Mouse (Mus musculus) 3134 (cell line): ENCODE results near the gene Papolg.
"Not testable (repeated sequence)": the region's sequence is repeated elsewhere in the genome, so short reads cannot be mapped to it uniquely, and the experiment has no call there.

Source experiments
- DNase-seq: peaks from one replicate; pipeline ENCODE4 v3.0.0-alpha.2; 2011; ENCODE audit warnings: low spot score; ENCODE audit not compliant: insufficient read length; ENCODE audit errors: extremely low read depth

Papolg gene

GRCm38 (mm10) chr11:23895060-23895426, at the start of gene Papolg:
Gene Papolg, minus strand, starts transcription at chr11:23895253.
- DNase-seq: peak; percentile 96

DNA sequence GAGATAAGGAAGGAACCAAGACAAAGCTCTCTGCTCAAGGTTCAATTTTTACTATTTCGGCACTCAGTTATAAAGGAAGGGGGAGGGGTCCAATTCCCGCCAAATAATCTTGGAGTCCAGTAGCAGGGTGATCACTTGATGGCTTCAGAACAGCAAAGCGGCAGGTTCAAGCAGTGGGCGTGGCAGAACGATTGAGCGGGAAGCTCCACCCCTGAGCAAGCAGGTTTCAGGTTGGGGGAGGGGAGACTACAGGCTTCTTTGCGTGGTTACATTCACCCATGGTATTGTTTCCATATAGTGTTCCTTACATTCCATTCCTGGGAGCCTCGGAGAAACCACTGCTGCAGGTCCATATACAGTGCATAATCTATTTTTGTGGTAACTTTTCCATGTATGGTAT, 33.1 kb upstream of the Papolg start:
- DNase-seq: not testable (repeated sequence)

GRCm38 (mm10) chr11:23927643-23928042, 32.6 kb upstream of the Papolg start:
- DNase-seq: no peak

- DNase-seq: peak; percentile 63
These were observed 18.8 kb upstream of the Papolg start for GRCm38 (mm10) chr11:23913824-23914223.

GRCm38 (mm10) chr11:23903909-23904308, 8.9 kb upstream of the Papolg start:
- DNase-seq: no peak

DNA sequence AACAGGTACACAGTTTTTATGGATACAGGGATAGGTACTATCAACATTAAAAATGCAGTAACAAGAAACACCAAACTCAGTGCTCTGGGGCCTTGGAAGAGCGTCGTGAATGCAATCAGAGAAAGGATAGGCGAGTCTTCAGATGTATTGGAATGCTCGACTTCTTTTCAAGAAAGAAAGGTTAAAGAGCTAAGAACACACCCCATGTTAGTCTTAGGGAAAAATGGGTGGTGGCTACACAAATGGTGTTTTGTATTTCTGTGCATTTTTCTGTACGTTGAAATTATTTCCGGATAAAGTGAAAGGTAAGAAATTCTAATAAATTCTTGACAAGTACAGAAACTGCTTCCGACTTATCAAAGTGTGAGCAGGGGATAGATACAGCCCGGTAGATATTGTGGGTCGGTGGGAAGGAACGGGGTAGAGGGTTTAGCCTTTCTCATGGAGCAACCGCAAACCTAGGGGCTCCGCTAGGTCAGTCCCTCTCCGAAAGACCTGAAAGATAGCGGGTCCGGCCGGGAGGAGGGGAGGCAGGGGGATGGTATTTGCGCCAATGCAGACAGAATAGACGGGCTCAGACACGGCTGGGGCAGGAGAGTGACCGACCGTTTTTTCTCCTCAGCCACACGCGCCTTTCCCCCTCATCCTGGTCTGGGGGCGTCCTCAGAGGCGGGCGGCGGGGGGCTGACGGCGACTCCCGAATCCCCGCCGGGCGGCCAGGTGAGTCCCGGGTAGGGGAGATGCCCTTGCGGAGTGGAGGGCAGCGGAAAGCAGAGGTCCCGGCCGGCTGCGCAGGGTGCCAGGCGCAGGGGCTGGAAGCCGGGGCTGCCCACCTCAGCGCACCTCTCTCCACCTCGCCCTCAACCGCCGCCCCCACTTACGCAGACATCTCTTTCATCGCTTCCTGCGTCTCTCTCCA, 653 bp downstream of the Papolg start:
- no peak for DNase-seq

- DNase-seq: no peak
These were observed 1.5 kb downstream of the Papolg start for GRCm38 (mm10) chr11:23893556-23893955.

GRCm38 (mm10) chr11:23864326-23864725, 30.7 kb downstream of the Papolg start:
- DNase-seq: no peak

DNA sequence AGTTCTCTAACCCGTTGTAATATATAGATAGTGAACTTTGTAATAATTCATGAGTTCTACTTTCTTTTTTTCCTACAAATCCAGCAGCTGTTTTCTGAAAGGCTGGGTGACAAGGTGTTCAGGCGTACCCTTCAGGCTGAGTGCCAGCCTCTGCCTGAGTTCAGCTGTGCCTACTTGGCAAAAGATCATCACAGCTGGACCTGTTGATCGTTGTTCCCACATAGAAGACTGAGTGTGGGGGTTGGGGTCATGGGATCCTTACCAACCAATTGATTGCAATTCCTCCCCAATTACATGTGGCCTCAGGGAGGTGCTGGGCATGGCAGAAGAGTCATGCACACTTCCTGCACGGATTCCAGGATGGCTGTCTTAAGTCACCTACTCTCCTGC, 38.3 kb downstream of the Papolg start:
- no peak for DNase-seq

- no peak for DNase-seq
These were observed 38.9 kb downstream of the Papolg start for GRCm38 (mm10) chr11:23856054-23856722.

GRCm38 (mm10) chr11:23855182-23855802, 39.8 kb downstream of the Papolg start:
- DNase-seq: peak; percentile 21

GRCm38 (mm10) chr11:23853306-23853705, 41.7 kb downstream of the Papolg start:
- DNase-seq: no peak

DNA sequence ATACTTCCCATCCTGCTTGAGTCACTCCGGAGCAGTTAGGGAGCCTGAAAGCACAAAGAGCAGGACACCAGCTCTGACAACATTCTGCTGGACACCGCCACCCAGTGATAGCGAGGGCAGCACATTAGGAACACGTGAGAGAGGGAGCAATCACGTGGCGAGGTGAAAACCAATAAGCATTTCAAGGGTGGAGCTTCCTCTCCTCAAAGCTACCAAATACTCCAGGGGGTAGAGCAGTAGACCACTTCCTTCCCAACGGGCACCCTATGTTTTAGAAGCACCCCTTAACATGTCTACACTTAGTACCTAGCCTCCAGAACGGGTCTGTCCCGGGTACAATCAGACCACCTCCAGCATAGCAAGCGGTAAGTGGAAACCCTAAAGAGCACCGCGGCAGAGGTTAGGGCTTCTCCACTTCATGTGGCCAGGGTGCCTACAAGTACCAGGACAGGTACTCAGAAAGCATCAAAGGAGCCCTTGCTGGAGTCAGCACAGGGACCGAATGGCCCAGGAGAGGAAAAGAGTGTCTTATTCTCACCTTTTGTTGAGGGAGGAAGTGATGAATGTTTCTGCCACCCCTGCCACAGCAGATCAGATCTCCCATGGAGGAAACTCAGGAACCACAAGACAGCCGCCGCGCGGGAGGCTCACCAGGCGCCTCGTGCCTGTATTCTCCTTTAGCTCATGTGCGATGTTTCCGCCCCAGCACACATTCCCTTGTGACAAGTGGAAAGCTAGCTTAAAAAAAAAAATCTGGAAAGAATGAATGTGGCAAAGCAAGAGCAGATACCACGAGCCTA, 48.8 kb downstream of the Papolg start:
- DNase-seq: no peak

- DNase-seq: no peak
These were observed 71.8 kb downstream of the Papolg start for GRCm38 (mm10) chr11:23823244-23823643.

GRCm38 (mm10) chr11:23821652-23822051, 73.4 kb downstream of the Papolg start:
- DNase-seq: no peak

GRCm38 (mm10) chr11:23820977-23821376, 74.1 kb downstream of the Papolg start:
- no peak for DNase-seq

DNA sequence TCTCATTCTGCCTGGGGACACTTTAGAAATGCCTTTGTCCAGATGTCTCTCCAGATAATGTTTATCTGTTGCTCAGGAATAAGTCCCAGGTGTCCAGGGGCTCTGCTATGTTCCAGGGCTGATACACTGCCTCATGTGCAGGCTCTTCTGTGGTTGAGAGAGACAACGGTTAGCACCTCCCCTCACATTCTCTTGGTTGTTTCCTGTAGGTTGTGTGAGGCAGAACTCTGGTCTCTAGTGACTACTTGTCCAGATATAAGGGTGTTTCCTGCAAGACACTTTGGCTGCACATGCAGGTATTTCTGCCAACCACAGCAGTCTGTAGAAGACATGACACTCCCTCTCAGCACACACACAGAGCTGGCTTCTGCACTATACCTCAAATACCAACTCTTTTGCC, 76.3 kb downstream of the Papolg start:
- DNase-seq: no peak
